Mouse (Mus musculus) testis, adult 10 weeks (tissue): ENCODE results near the gene Oma1. TPM values are rescaled to one million over a fixed set of nuclear protein-coding genes. Genes with fewer than 3 reads are reported as not detected.

Experiments
- polyA plus RNA-seq: library from polyadenylated mRNA; stranded (reverse); fragments of 350-450 nt; fragmentation: Illumina TruSeq; extraction: RNeasy Lipid Tissue Mini Kit (QIAGEN cat#74804); gene quantifications from one replicate; pipeline ENCODE4 v1.2.3, GENCODE M21; 2014; ENCODE audit warnings: low read depth, low replicate concordance

The Oma1 gene
- 2.4 TPM for polyA plus RNA-seq

GRCm38 (mm10) chr4:103313587-103314525 lies at the start of gene Oma1:
Gene Oma1, plus strand, starts transcription at chr4:103313812.

DNA sequence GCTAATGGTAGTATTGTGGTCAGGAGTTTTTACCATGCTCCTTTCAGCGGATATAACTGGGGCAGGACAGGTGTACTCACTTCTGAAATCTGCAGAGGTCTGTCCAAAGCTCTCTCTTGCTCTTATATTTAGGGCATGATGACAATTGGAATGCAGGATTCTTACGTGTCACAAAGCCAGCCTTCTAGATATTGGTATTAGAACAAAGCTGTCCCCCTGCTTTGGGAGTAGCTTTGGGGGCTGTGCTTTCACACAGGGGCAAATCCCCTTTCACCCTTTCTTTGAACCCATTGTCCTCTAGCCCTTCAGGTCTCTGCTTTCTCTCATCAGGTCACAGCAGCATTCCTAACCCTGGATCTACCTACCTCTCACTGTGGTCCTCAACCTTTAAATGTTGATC lies 22.8 kb upstream of the Oma1 start, which contains the start of gene 4921539E11Rik:
Gene 4921539E11Rik, minus strand, starts transcription at position 101 of the 400 bp plus-strand sequence.

Other genes starting within 250 kb of the Oma1 start
- gene Mier1, start 199.4 kb upstream of the Oma1 start, polyA plus RNA-seq: 126 TPM
- gene Wdr78, start 199.3 kb upstream of the Oma1 start, polyA plus RNA-seq: 121 TPM
- 9.6 TPM for gene Slc35d1, start 98.6 kb upstream of the Oma1 start, polyA plus RNA-seq
- gene 4921539E11Rik, start 22.9 kb upstream of the Oma1 start, polyA plus RNA-seq: 360 TPM